Mouse (Mus musculus) heart, embryonic 16.5 days (tissue): ENCODE measurements around the gene Gm7735. TPM values are rescaled to one million over a fixed set of nuclear protein-coding genes. Genes with fewer than 3 reads are reported as not detected.
"Not testable (repeated sequence)": the region's sequence is repeated elsewhere in the genome, so short reads cannot be mapped to it uniquely, and the experiment has no call there.

Source experiments
- ATAC-seq: fragments of 200-750 bp; cut with Nextera tagmentation; replicated peaks from 2 replicates; pipeline ENCODE4 v1.8.0; 2017; ENCODE audit warnings: moderate number of reproducible peaks; ENCODE audit not compliant: insufficient read depth, low FRiP score; ENCODE audit errors: extremely low read depth
- H3K27ac ChIP-seq: fragments of 300-500 bp; sonication (generic); 2 replicates; pipeline ENCODE4 v1.5.1; 2014; ENCODE audit warnings: mild to moderate bottlenecking, low read length, control low read depth, moderate library complexity
- H3K27me3 ChIP-seq: fragments of 300-500 bp; sonication (generic); 2 replicates; pipeline ENCODE4 v1.6.1; 2014; ENCODE audit warnings: low read length, mixed read lengths; ENCODE audit not compliant: control insufficient read depth, insufficient read depth
- H3K36me3 ChIP-seq: fragments of 300-500 bp; sonication (generic); 2 replicates; pipeline ENCODE4 v1.6.1; 2014; ENCODE audit not compliant: control insufficient read depth, insufficient read depth
- H3K4me1 ChIP-seq: fragments of 300-500 bp; sonication (generic); 2 replicates; pipeline ENCODE4 v1.6.1; 2014; ENCODE audit warnings: low read length, mixed read lengths; ENCODE audit not compliant: control insufficient read depth, insufficient read depth
- H3K4me2 ChIP-seq: fragments of 300-500 bp; sonication (generic); 2 replicates; pipeline ENCODE4 v1.6.1; 2014; ENCODE audit warnings: low read depth, mild to moderate bottlenecking, control low read depth, low read length
- H3K4me3 ChIP-seq: fragments of 300-500 bp; sonication (generic); 2 replicates; pipeline ENCODE4 v1.5.1; 2014; ENCODE audit warnings: mild to moderate bottlenecking, control low read depth, low read length
- H3K9ac ChIP-seq: fragments of 300-500 bp; sonication (generic); 2 replicates; pipeline ENCODE4 v1.6.1; 2014; ENCODE audit warnings: low read length, control low read depth
- H3K9me3 ChIP-seq: fragments of 300-500 bp; sonication (generic); replicated peaks from 2 replicates; pipeline ENCODE4 v1.6.1; 2016; ENCODE audit warnings: low read length; ENCODE audit not compliant: control insufficient read depth
- WGBS: fragments of 180-500 bp; shearing (Covaris S2); extraction: QIAGEN DNeasy Blood & Tissue Kit; methylation state at CpG from one replicate; pipeline ENCODE4 v1.1.7; 2014; 5-methylcytosine and 5-hydroxymethylcytosine counted together
- polyA plus RNA-seq: library from polyadenylated mRNA; unstranded; fragments of >200 nt; fragmentation: Nextera tagmentation; extraction: Ambion mirVana; gene quantifications from 2 replicates; pipeline ENCODE4 v1.2.1, GENCODE M21; 2015

Gm7735 gene
- not detected in 2 replicates for polyA plus RNA-seq

DNA sequence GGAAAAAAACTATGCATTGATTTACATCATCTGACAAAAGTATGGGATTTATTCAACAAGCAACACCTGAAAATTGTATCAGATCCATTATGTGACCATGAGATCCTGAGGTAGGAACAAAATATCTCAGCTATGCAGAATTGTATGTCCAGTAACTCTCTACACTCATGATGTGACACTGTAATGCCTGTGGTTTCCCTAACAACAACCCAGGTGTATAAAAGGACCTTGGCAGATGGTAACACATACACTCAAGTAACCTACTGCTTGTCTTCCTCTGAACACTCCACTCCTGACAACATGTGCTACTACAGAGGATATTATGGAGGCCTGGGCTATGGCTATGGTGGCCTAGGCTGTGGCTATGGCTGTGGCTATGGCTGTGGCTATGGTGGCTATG is at the start of gene Gm7735:
TSS of gene Gm7735 (plus strand) at position 301 of the 400 bp plus-strand sequence.
- not testable (repeated sequence) for H3K4me3 ChIP-seq, H3K4me2 ChIP-seq, ATAC-seq, H3K9ac ChIP-seq, H3K9me3 ChIP-seq, H3K4me1 ChIP-seq, H3K27me3 ChIP-seq, H3K27ac ChIP-seq, H3K36me3 ChIP-seq

DNA sequence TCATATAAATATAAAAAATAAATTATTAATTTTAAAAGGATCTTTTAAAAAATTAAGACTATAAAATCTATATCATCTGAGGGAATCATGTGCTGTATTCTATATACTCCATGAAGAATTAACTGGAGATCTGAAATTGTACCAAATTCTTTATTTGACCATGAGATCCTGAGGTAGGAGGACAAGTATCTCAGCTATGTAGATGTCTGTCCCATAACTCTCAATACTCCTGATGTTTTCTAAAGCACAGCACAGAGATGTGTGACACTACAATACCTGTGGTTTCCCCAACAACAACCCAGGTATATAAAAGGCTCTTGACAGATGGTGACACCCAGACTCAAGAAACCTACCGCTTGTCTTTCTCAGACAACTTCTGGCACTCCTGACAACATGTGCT is 28.7 kb upstream of the Gm7735 start, which contains the start of gene Gm6358:
TSS of gene Gm6358 (plus strand) at position 301 of the 400 bp plus-strand sequence.
- Histone ChIP-seq H3K9ac (no peak within 1 kb of the TSS), H3K27ac (no peak within 1 kb of the TSS)
- 97% methylated on average over 1 of the region's 1 CpGs for WGBS

DNA sequence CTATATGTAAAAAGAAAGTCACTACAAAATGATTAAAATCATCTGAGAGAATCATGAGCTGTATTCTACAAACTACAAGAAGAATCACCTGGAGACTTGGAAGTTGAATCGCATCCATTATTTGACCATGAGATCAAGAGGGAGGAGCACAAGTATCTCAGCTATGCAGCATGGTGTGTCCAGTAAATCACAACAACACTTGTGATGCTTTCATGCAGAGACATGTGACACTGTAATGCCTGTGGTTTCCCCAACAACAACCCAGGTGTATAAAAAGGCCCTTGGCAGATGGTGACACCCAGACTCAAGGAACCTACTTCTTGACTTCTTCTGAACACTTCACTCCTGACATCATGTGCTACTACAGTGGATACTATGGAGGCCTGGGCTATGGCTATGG is 18.5 kb upstream of the Gm7735 start, which contains the start of gene Gm10061:
TSS of gene Gm10061 (plus strand) at position 301 of the 400 bp plus-strand sequence.
- H3K4me3 ChIP-seq = no peak within 1 kb of the TSS
- H3K36me3 ChIP-seq = no peaks in the 10 kb centered on the region
- no peak within 1 kb of the TSS for H3K4me2 ChIP-seq
- H3K27me3 ChIP-seq = no peaks in the 10 kb centered on the region
- ATAC-seq = no peak
- no peak within 1 kb of the TSS for H3K9ac ChIP-seq
- H3K4me1 ChIP-seq = no peaks in the 10 kb centered on the region
- 88% methylated on average over 1 of the region's 1 CpGs for whole genome bisulfite sequencing
- H3K9me3 ChIP-seq = 0 out of 2 replicates have a peak, but pooled peaks cover 4% of the 10 kb centered on the region
- no peak within 1 kb of the TSS for H3K27ac ChIP-seq

More for the DNA sequence above, 28.7 kb upstream of the Gm7735 start, which contains the start of gene Gm6358:
- no peaks in the 10 kb centered on the region for H3K27me3 ChIP-seq
- H3K4me1 ChIP-seq = no peaks in the 10 kb centered on the region
- no peak within 1 kb of the TSS for H3K4me3 ChIP-seq
- H3K4me2 ChIP-seq = no peak within 1 kb of the TSS
- no peaks in the 10 kb centered on the region for H3K36me3 ChIP-seq
- H3K9me3 ChIP-seq = no peaks in the 10 kb centered on the region
- no peak for ATAC-seq

DNA sequence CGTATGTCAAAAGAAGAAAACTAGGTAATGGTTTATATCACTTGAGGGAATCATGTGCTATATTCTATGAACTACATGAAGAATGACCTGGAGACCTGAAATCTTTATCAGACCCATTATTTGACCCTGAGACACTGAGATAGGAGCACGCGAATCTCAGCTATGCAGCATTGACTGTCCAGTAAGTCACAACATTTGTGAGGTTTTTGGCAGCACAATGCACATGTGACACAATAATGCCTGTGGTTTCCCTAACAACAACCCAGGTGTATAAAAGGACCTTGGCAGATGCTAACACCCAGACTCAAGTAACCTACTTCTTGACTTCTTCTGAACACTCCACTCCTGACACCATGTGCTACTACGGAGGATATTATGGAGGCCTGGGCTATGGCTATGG is 11.6 kb upstream of the Gm7735 start, which contains the start of gene Gm9789:
TSS of gene Gm9789 (plus strand) at position 301 of the 400 bp plus-strand sequence.
- 77% methylated on average over 4 of the region's 4 CpGs for WGBS
- no peak for ATAC-seq
- peaks cover 2% of the 10 kb centered on the region; the same call in 1 of the 2 replicates for H3K9me3 ChIP-seq

DNA sequence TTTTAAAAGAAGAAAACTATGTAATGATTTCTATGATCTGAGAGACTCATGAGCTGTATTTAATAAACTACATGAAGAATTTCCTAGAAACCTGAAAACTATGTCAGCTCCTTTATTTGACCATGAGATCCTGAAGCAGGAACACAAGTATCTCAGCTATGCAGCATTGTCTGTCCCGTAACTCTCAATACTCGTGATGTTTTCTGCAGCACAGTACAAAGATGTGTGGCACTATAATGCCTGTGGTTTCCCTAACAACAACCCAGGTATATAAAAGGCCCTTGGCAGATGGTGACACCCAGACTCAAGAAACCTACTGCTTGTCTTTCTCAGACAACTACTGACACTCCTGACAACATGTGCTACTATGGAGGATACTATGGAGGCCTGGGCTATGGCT is 5.1 kb downstream of the Gm7735 start, which contains the start of gene 1110057P08Rik:
TSS of gene 1110057P08Rik (plus strand) at position 301 of the 400 bp plus-strand sequence.
- Histone ChIP-seq H3K27me3 (no peaks in the 10 kb centered on the region), H3K4me2 (no peak within 1 kb of the TSS), H3K4me1 (no peaks in the 10 kb centered on the region), H3K9ac (no peak within 1 kb of the TSS), H3K36me3 (no peaks in the 10 kb centered on the region), H3K4me3 (no peak within 1 kb of the TSS), H3K27ac (no peak within 1 kb of the TSS), H3K9me3 (no peaks in the 10 kb centered on the region)
- no peak for ATAC-seq
- WGBS = 62% methylated on average over 2 of the region's 2 CpGs

More for the DNA sequence above, 11.6 kb upstream of the Gm7735 start, which contains the start of gene Gm9789:
- no peak within 1 kb of the TSS for H3K9ac ChIP-seq
- H3K36me3 ChIP-seq = no peaks in the 10 kb centered on the region
- no peaks in the 10 kb centered on the region for H3K4me1 ChIP-seq
- H3K4me3 ChIP-seq = no peak within 1 kb of the TSS
- no peak within 1 kb of the TSS for H3K27ac ChIP-seq
- no peaks in the 10 kb centered on the region for H3K27me3 ChIP-seq
- H3K4me2 ChIP-seq = no peak within 1 kb of the TSS

DNA sequence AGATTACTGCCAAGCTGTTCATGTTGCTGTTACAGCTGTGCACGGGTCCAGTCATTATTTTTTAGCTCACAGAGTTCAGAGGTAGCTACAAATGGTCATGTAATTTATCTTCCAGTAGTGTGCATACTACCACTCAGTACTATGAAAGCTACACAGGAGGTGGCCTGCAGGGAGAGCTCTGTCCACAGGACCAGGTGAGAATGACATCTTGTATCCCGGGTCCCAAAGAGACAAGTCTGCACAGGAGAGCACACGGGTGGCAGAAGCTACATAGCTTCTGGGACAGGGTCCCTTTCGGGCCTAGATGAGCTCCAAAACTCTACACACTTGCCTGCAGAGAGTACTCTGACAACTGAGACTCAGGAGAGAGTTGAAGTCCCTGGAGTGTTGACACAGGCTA is 19.3 kb downstream of the Gm7735 start:
- Histone ChIP-seq H3K36me3 (no peaks in the 10 kb centered on the region), H3K27me3 (no peaks in the 10 kb centered on the region), H3K27ac (no peak overlapping the region), H3K9ac (no peak overlapping the region), H3K9me3 (no peaks in the 10 kb centered on the region), H3K4me2 (no peak overlapping the region), H3K4me3 (no peak overlapping the region), H3K4me1 (no peaks in the 10 kb centered on the region)
- WGBS = 73% methylated on average over 4 of the region's 4 CpGs
- no peak for ATAC-seq

DNA sequence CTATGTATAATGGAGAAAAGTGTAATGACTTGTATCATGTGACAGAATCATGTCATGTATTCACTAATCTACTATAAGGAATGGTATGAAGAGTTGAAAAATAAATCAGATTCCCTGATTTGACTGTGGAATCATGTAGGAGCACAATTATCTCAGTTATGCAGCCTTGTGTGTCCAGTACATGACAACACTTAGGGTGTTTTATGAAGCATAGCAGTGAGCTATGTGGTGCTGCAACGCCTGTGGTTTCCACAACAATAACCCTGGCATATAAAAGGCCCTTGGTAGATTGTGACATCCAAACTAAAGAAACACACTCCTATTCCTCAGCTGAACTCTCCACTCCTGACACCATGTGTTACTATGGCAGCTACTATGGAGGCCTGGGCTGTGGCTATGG is 36.3 kb downstream of the Gm7735 start, which contains the start of gene Krtap20-2:
TSS of gene Krtap20-2 (plus strand) at position 301 of the 400 bp plus-strand sequence.
- no peak within 1 kb of the TSS for H3K27ac ChIP-seq
- no peaks in the 10 kb centered on the region for H3K27me3 ChIP-seq
- H3K9me3 ChIP-seq = no peaks in the 10 kb centered on the region; the same call in 1 of the 2 replicates
- no peak within 1 kb of the TSS for H3K4me3 ChIP-seq
- no peaks in the 10 kb centered on the region for H3K36me3 ChIP-seq
- no peak within 1 kb of the TSS for H3K9ac ChIP-seq
- 47% methylated on average over 1 of the region's 1 CpGs for WGBS
- H3K4me2 ChIP-seq = no peak within 1 kb of the TSS
- no peak for ATAC-seq
- H3K4me1 ChIP-seq = no peaks in the 10 kb centered on the region

Other genes starting within 250 kb of the Gm7735 start
- gene Krtap19-9b, start 237.2 kb upstream of the Gm7735 start, polyA plus RNA-seq = not detected in 2 replicates
- gene Krtap16-3, start 206.6 kb upstream of the Gm7735 start, polyA plus RNA-seq = not detected in 2 replicates
- not detected in 2 replicates for gene Krtap22-2, start 158.7 kb upstream of the Gm7735 start, polyA plus RNA-seq
- not detected in 2 replicates for gene Gm10229, start 154.2 kb upstream of the Gm7735 start, polyA plus RNA-seq
- gene Krtap6-1, start 137.8 kb upstream of the Gm7735 start, polyA plus RNA-seq = not detected in 2 replicates
- not detected in 2 replicates for gene Gm10228, start 128.0 kb upstream of the Gm7735 start, polyA plus RNA-seq
- not detected in 2 replicates for gene Krtap6-5, start 121.6 kb upstream of the Gm7735 start, polyA plus RNA-seq
- not detected in 2 replicates for gene 1110025L11Rik, start 105.5 kb upstream of the Gm7735 start, polyA plus RNA-seq
- not detected in 2 replicates for gene Krtap6-3, start 85.5 kb upstream of the Gm7735 start, polyA plus RNA-seq
- gene Gm6358, start 28.6 kb upstream of the Gm7735 start, polyA plus RNA-seq = not detected in 2 replicates
- not detected in 2 replicates for gene Gm10061, start 18.4 kb upstream of the Gm7735 start, polyA plus RNA-seq
- not detected in 2 replicates for gene Gm9789, start 11.5 kb upstream of the Gm7735 start, polyA plus RNA-seq
- gene 1110057P08Rik, start 5.2 kb downstream of the Gm7735 start, polyA plus RNA-seq = not detected in 2 replicates
- not detected in 2 replicates for gene Krtap20-2, start 36.4 kb downstream of the Gm7735 start, polyA plus RNA-seq
- not detected in 2 replicates for gene Krtap21-1, start 234.4 kb downstream of the Gm7735 start, polyA plus RNA-seq